Mouse (Mus musculus) yolk sac, embryonic 10.5 days (tissue): ENCODE results near the gene Smg1.

Experiments used
- DNase-seq: peaks from one replicate; pipeline ENCODE4 v3.0.0-alpha.2; 2017; ENCODE audit warnings: low spot score

Gene Smg1

DNA sequence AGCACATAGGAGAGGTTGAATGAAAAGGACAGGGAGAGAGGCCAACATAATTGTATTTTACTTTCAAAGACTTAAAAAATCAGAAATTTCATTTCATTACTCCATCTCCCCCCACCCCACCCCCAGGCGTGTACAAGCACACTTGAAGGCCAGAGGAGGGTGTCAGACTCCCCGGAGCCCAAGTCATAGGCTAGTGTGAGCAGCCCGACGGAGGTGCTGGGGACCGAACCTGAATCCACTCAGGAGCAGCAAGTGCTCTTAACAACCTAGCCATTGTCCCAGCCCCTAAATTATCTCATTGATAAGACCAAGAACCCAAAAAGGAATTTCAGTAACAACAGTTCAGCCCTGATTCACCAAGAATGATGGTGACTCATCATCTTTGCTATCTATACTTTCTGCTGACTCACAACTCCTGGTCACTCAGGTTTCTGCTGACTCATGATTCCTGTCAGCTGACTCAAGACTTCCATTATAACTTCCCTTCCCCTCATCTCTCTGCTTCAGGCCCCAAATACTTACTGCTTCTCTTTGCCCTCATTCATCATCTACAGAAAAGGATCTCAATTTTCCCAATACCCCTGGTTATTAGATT is 138.9 kb downstream of the Smg1 start:
- DNase-seq, result peak; percentile 61

DNA sequence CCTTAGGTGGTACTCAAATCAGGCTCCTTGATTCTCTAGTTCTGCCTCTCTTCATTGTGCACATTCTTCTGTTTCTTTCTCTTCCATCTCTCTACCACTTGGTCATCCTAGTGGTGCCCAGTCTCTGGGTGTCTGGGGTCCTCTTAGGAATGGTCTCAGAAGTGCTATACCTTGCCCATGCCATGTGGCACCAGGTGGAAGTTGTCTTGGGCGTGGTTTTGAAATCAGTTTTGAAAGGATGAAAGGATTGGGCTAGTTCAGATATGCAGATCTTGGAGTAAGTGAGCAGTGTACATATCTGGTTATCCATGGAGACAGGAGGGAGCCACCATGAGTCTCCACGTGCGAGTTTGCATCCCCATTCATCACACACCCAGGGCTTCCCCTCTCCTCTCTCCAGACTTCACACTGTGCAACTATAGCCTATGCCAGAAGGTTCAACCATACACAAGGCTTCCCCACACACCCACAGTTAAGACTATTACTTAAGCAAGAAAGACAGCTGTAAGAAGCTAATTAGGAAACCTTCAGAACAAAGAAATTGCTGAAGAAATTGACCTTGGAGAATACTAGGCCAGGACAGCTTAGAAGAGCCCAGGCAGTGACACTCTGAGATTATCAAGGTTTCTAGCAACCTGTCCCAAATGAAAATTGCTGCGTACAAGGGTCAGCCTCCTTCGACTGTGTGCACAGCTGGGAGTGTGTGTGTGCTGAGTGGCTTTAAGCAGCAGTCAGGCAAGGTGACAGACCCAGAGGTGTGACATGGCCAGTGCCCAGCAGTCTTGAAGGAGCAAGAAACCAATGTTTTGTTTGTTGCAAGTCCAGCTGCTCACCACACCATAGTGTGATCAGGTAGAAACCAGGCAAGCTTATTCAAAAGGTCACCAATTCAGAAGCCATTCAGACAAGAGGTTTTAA is 139.7 kb downstream of the Smg1 start:
- DNase-seq, result no peak

GRCm38 (mm10) chr7:118102678-118103461 is 140.6 kb downstream of the Smg1 start:
- no peak for DNase-seq

- DNase-seq, result no peak
These were observed 141.2 kb downstream of the Smg1 start for GRCm38 (mm10) chr7:118102231-118102630.

DNA sequence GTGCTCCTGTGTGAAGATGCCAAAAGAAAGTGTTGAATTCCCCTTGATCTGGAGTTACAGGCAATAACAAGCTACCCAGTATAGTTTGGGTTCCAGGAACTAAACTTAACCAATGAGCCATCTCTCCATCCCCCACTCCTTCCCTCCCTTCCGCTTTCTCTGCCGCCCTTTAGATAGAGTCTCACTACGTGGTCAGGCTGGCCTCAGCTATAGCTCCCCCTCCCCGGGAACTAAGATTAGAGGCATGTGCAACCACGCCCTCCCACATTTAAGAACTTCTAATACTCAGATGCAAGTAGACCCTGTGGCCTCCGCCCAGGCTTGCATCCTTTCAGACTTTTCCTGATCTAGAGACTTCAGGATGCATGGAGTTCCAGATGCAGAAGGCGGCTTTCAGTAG is 145.9 kb downstream of the Smg1 start:
- DNase-seq, result no peak
